Mouse (Mus musculus) inflammation-experienced regulatory T-cells, adult 16 weeks (primary cell): ENCODE measurements around the gene Mlf1. TPM values are rescaled to one million over a fixed set of nuclear protein-coding genes. Genes with fewer than 3 reads are reported as not detected.

Experiments
- polyA plus RNA-seq: library from polyadenylated mRNA; unstranded; fragments of 100-300 nt; shearing (Covaris generic); gene quantifications from one replicate; pipeline ENCODE4 v1.2.1, GENCODE M21; 2017

The Mlf1 gene
- polyA plus RNA-seq: 2.6 TPM

DNA sequence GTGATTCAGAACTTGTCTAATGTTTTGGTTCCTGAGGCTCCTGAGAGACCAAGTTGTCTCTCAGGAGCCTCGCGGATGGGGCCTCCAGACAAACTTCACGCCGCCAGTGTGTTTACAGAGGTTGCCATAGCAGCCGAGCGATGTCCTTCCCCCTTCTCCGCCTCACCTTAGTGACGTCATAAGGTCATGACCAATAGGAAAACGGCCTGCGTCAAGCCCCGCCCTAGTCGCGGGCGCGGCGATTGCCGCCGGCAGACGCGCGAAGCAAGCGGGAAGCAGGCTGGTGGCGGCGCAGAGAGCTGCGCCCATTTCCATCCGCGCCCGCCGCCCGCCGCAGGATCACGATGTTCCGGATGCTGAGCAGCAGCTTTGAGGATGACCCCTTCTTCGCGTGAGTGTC, at the start of gene Mlf1:
Gene Mlf1 (plus strand): TSS at position 226 of the 400 bp plus-strand sequence.

DNA sequence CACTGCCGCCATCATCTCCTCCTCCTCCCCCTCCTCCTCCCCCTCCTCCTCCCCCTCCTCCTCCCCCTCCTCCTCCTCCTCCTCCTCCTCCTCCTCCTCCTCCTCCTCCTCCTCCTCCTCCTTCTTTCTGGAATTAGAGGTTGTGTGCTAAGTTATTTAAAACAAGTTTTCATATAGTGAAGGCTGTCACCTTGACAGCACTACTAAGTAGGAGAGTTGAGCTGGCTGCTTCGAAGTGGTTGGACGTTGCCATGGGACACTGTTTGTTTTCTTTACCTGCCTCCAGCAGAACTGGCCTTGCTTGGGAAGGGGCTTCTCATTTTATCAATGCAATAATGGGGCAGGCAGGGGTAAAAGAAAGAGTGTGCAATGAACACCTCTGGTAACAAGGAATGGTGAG, 1.2 kb downstream of the Mlf1 start, which contains the start of gene Gm17402:
Gene Gm17402 (minus strand): TSS at position 101 of the 400 bp plus-strand sequence.

DNA sequence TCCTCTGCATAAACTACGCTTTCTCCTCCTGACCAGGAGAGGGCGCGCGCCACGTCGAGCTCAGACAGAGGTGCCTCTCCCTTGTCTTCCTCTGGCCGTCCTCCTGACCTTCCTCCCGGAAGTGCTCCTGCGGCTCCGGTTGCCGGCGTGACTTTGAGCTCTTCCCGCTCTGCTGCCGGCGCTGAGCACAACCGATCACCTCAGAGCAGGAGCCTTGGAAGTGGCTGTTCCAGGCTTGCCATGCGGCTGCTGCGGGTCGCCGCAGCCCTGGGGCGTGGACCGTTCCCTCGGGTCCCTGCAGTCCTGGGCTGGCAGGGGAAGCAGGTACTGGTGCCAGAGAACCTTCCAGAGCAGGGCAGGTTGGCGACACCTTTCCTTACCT, 56.1 kb downstream of the Mlf1 start, which contains the start of gene Gfm1:
Gene Gfm1 (plus strand): TSS at position 98 of the 382 bp plus-strand sequence.

Other genes starting within 250 kb of the Mlf1 start
- not detected for gene Gm17402, start 1.1 kb downstream of the Mlf1 start, polyA plus RNA-seq
- gene Gfm1, start 56.0 kb downstream of the Mlf1 start, polyA plus RNA-seq: 59.7 TPM
- gene Lxn, start 89.8 kb downstream of the Mlf1 start, polyA plus RNA-seq: 77.7 TPM
- gene Rarres1, start 141.4 kb downstream of the Mlf1 start, polyA plus RNA-seq: not detected
- 60.9 TPM for gene Mfsd1, start 208.6 kb downstream of the Mlf1 start, polyA plus RNA-seq